Mouse (Mus musculus): ENCODE measurements around the gene Map3k1. TPM values are rescaled to one million over a fixed set of nuclear protein-coding genes. Genes with fewer than 3 reads are reported as not detected.

Gene Map3k1
- polyA plus RNA-seq, 1 experiment = 58.7 TPM

GRCm38 (mm10) chr13:111755377-111755776 is 53.4 kb downstream of the Map3k1 start:
- Histone ChIP-seq H3K4me3 (ENCODE audit: insufficient read depth, low read length) (no peak overlapping the region), H3K4me1 (ENCODE audit: control insufficient read depth, insufficient read depth, low read length) (no peaks in the 10 kb centered on the region), H3K27ac (ENCODE audit: insufficient read depth, low read depth, low read length) (no peak overlapping the region)
- TF ChIP-seq POLR2A (IDR thresholded peaks at IDR 0.05; ENCODE audit: borderline replicate concordance, low read depth, low read length) (no peak), CTCF (IDR thresholded peaks at IDR 0.05; ENCODE audit: low read depth, low read length) (no peak)

- Histone ChIP-seq H3K4me1 (ENCODE audit: control insufficient read depth, insufficient read depth, low read length) (no peaks in the 10 kb centered on the region), H3K4me3 (ENCODE audit: insufficient read depth, low read length) (no peak overlapping the region), H3K27ac (ENCODE audit: insufficient read depth, low read depth, low read length) (no peak overlapping the region)
- TF ChIP-seq CTCF (IDR thresholded peaks at IDR 0.05; ENCODE audit: low read depth, low read length) = no peak
- no peak for TF ChIP-seq POLR2A (IDR thresholded peaks at IDR 0.05; ENCODE audit: borderline replicate concordance, low read depth, low read length)
These were observed 55.5 kb downstream of the Map3k1 start for GRCm38 (mm10) chr13:111753321-111753720.

DNA sequence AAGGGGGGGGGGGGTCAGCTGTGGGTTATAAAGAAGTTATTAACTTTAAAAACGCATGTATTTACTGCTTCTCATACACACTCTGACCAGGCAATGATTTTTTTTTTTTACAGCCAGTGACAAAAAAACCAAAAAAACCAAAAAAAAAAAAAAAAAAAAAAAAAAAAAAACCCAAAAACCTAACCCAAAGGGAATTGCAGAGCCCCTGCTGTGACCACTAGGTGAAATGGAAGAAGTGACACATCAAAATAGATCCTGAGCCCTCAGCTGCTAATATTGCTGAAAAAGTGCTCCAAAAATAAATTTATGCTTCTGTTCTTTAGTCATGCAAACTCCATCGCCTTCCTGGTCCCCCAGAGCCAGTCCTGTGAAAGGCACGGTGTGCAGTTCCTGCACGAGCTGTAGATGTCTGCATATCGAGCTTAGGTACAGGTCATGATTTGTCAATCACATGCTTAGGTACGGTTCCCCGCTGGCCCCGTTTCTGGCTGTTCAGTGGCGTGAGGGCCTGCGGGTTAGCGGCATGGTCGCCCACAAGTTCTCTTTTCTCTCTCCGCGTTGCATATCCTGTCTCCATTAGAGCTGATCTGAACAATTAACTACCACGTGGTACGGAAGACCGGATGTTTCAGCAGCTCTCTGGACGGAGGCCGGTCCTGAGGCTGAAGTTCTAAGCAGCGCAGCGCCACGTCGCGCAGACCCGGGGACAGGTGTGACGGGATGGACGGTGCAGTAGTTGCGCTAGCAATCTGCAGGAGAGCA is 60.3 kb downstream of the Map3k1 start:
- Histone ChIP-seq H3K27ac (ENCODE audit: insufficient read depth, low read depth, low read length) (no peak overlapping the region), H3K4me3 (ENCODE audit: insufficient read depth, low read length) (no peak overlapping the region), H3K4me1 (ENCODE audit: control insufficient read depth, insufficient read depth, low read length) (no peaks in the 10 kb centered on the region)
- no peak for TF ChIP-seq POLR2A (IDR thresholded peaks at IDR 0.05; ENCODE audit: borderline replicate concordance, low read depth, low read length)
- TF ChIP-seq CTCF (IDR thresholded peaks at IDR 0.05; ENCODE audit: low read depth, low read length) = no peak

DNA sequence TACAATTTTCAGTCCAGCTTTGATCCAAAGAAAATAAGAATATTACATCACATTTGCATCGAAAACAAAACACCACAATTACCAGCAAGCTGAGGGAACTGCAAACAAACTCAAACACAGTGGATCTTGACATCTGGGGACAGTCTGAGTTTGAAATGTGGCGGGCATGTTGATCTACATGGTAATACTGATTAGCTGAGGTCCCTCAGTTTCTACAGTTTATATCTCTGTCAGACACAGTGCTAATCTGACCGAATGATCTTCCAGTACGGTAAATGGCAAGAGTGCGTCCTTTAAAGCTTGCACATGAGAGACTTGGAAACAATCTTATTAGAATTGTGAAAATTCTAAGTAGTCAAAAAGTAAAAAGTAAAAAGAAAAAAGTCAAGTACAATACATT is 62.0 kb downstream of the Map3k1 start:
- Histone ChIP-seq H3K27ac (ENCODE audit: insufficient read depth, low read depth, low read length) (no peak overlapping the region), H3K4me1 (ENCODE audit: control insufficient read depth, insufficient read depth, low read length) (no peaks in the 10 kb centered on the region)
- TF ChIP-seq CTCF (IDR thresholded peaks at IDR 0.05; ENCODE audit: low read depth, low read length) (no peak), POLR2A (IDR thresholded peaks at IDR 0.05; ENCODE audit: borderline replicate concordance, low read depth, low read length) (no peak)

GRCm38 (mm10) chr13:111745216-111745615 is 63.6 kb downstream of the Map3k1 start:
- TF ChIP-seq POLR2A (IDR thresholded peaks at IDR 0.05; ENCODE audit: borderline replicate concordance, low read depth, low read length) (no peak), CTCF (IDR thresholded peaks at IDR 0.05; ENCODE audit: low read depth, low read length) (no peak)
- Histone ChIP-seq H3K4me3 (ENCODE audit: insufficient read depth, low read length) (no peak overlapping the region), H3K4me1 (ENCODE audit: control insufficient read depth, insufficient read depth, low read length) (peaks cover 8% of the 10 kb centered on the region), H3K27ac (ENCODE audit: insufficient read depth, low read depth, low read length) (no peak overlapping the region)

More for the DNA sequence above, 62.0 kb downstream of the Map3k1 start:
- no peak overlapping the region for H3K4me3 ChIP-seq (ENCODE audit: insufficient read depth, low read length)

DNA sequence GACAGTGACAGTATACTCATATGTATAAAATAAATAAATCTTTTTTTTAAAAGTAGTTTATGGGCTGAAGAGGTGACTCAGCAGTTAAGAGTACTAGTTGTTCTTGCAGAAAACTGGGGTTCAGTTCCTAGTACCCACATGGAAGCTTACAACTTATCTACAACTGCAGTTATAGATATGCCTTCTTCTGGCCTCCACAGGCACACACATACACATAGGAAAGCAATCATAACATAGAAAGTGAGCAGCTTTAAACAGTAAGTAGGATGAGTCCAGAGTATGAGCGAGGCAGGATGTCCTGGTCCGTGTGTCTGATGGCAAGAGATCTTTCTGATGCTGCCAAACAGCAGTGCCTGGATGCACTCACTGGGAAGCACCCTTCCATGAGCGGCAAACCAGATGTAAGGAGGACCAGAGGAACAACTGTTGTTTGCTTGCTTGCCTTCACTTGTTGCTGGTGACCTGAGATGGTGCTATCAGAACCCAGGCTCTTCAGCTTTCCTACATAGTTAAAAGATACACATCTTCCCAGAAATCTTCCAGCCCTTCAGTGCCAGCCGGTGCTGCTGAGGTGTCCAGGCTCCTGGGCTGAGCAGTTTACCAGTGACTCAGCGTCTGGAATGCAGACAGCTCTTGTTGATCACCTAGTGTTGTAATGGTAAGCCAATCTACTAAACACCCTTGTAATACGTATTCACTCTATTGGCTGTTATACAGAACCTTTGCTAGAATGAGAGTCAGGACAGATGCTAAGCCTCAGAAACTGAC is 64.4 kb downstream of the Map3k1 start:
- Histone ChIP-seq H3K27ac (ENCODE audit: insufficient read depth, low read depth, low read length) (no peak overlapping the region), H3K4me1 (ENCODE audit: control insufficient read depth, insufficient read depth, low read length) (peaks cover 8% of the 10 kb centered on the region), H3K4me3 (ENCODE audit: insufficient read depth, low read length) (no peak overlapping the region)
- no peak for TF ChIP-seq POLR2A (IDR thresholded peaks at IDR 0.05; ENCODE audit: borderline replicate concordance, low read depth, low read length)
- no peak for TF ChIP-seq CTCF (IDR thresholded peaks at IDR 0.05; ENCODE audit: low read depth, low read length)

GRCm38 (mm10) chr13:111741991-111742615 is 66.7 kb downstream of the Map3k1 start:
- Histone ChIP-seq H3K27ac (ENCODE audit: insufficient read depth, low read depth, low read length) (no peak overlapping the region), H3K4me3 (ENCODE audit: insufficient read depth, low read length) (no peak overlapping the region), H3K4me1 (ENCODE audit: control insufficient read depth, insufficient read depth, low read length) (peaks cover 8% of the 10 kb centered on the region)
- TF ChIP-seq CTCF (IDR thresholded peaks at IDR 0.05; ENCODE audit: low read depth, low read length) = no peak
- TF ChIP-seq POLR2A (IDR thresholded peaks at IDR 0.05; ENCODE audit: borderline replicate concordance, low read depth, low read length) = no peak

DNA sequence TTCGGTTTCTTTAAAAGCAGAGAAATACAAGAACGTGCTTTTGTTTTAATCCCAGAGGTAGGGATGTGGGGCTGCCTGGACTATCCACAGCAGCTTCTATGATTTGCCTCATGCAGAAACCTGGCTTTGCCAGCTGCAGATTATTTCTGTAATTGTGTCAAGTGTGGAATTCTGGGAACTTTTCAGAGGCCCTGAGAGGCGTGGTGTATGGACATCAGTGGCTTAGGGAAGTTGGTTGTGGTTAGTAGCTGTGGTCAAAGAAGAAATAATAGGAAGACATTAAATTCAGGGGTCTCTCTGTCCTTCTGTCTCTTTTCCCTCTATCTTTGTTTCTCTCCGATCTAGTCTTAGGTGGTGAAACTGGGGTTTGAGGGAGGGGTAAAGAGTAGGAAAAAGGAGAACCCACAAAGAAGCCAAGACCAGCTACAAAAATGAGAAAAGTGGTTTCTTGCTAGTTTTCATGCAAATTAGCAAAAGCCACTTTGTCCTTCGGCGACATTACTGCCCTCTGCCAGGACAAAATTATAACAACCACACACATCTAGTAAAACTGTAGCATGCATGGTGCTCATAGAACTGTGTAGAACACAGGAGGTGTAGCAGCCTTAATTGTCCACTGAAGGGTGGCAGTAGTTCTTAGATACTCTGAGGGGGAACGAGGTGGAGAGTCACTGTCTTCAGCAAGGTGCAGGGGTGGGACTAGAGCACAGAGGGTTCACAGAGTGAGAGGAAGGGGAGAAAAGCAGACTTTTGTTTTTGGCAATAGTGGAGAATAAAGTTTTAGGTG is 67.4 kb downstream of the Map3k1 start:
- peaks cover 8% of the 10 kb centered on the region for H3K4me1 ChIP-seq (ENCODE audit: control insufficient read depth, insufficient read depth, low read length)
- H3K4me3 ChIP-seq (ENCODE audit: insufficient read depth, low read length) = no peak overlapping the region

GRCm38 (mm10) chr13:111726898-111727297 is 81.9 kb downstream of the Map3k1 start:
- TF ChIP-seq POLR2A (IDR thresholded peaks at IDR 0.05; ENCODE audit: borderline replicate concordance, low read depth, low read length) (no peak), CTCF (IDR thresholded peaks at IDR 0.05; ENCODE audit: low read depth, low read length) (no peak)

More for the DNA sequence above, 67.4 kb downstream of the Map3k1 start:
- no peak overlapping the region for H3K27ac ChIP-seq (ENCODE audit: insufficient read depth, low read depth, low read length)
- TF ChIP-seq CTCF (IDR thresholded peaks at IDR 0.05; ENCODE audit: low read depth, low read length) (no peak), POLR2A (IDR thresholded peaks at IDR 0.05; ENCODE audit: borderline replicate concordance, low read depth, low read length) (no peak)

More at GRCm38 (mm10) chr13:111726898-111727297, 81.9 kb downstream of the Map3k1 start:
- Histone ChIP-seq H3K27ac (ENCODE audit: insufficient read depth, low read depth, low read length) (no peak overlapping the region), H3K4me3 (ENCODE audit: insufficient read depth, low read length) (no peak overlapping the region), H3K4me1 (ENCODE audit: control insufficient read depth, insufficient read depth, low read length) (peaks cover 3% of the 10 kb centered on the region; the same call in 1 of the 2 replicates)

Measured in bone marrow macrophage, adult 2 months (primary cell).